Mouse (Mus musculus) lung, embryonic 16.5 days (tissue): ENCODE measurements at regions not wholly inside any gene's neighbourhood (a gene's known extent, or its start where the extent isn't known, plus 50 kb on each side); places are given as distances from the start of the nearest gene placed in this dataset.

Experiments
- ATAC-seq: fragments of 200-750 bp; cut with Nextera tagmentation; 2 replicates; pipeline ENCODE4 v1.8.0; 2017; ENCODE audit warnings: low read depth, mild to moderate bottlenecking, moderate library complexity
- H3K27ac ChIP-seq: fragments of 300-500 bp; sonication (generic); 2 replicates; pipeline ENCODE4 v1.5.1; 2014; ENCODE audit warnings: mild to moderate bottlenecking, control low read depth, low read length
- H3K27me3 ChIP-seq: fragments of 300-500 bp; sonication (generic); 2 replicates; pipeline ENCODE4 v1.6.1; 2014; ENCODE audit warnings: low read depth, low read length, mixed read lengths; ENCODE audit not compliant: control insufficient read depth, insufficient read depth
- H3K36me3 ChIP-seq: fragments of 300-500 bp; sonication (generic); 2 replicates; pipeline ENCODE4 v1.6.1; 2014; ENCODE audit warnings: low read length; ENCODE audit not compliant: control insufficient read depth, insufficient read depth
- H3K4me1 ChIP-seq: fragments of 300-500 bp; sonication (generic); replicated peaks from 2 replicates; pipeline ENCODE4 v1.6.1; 2014; ENCODE audit warnings: low read length, mixed read lengths; ENCODE audit not compliant: control insufficient read depth, insufficient read depth
- H3K4me2 ChIP-seq: fragments of 300-500 bp; sonication (generic); 2 replicates; pipeline ENCODE4 v1.6.1; 2014; ENCODE audit warnings: low read depth, low read length, control low read depth
- H3K4me3 ChIP-seq: fragments of 300-500 bp; sonication (generic); 2 replicates; pipeline ENCODE4 v1.5.1; 2014; ENCODE audit warnings: mild to moderate bottlenecking, low read length, control low read depth
- H3K9ac ChIP-seq: fragments of 300-500 bp; sonication (generic); 2 replicates; pipeline ENCODE4 v1.6.1; 2014; ENCODE audit warnings: low read length, control low read depth
- H3K9me3 ChIP-seq: fragments of 300-500 bp; sonication (generic); 2 replicates; pipeline ENCODE4 v1.6.1; 2016; ENCODE audit warnings: low read length; ENCODE audit not compliant: control insufficient read depth
- WGBS: fragments of 180-500 bp; shearing (Covaris S2); extraction: QIAGEN DNeasy Blood & Tissue Kit; methylation state at CpG from one replicate; pipeline ENCODE4 v1.1.7; 2014; 5-methylcytosine and 5-hydroxymethylcytosine counted together

- Histone ChIP-seq H3K4me2 (no peak overlapping the region), H3K27ac (peak overlapping the region; percentile 80), H3K9ac (no peak overlapping the region), H3K36me3 (no peaks in the 10 kb centered on the region), H3K4me1 (peaks cover 30% of the 10 kb centered on the region), H3K27me3 (no peaks in the 10 kb centered on the region), H3K9me3 (no peaks in the 10 kb centered on the region), H3K4me3 (no peak overlapping the region)
- WGBS: 85% methylated on average over 2 of the region's 2 CpGs
- no peak for ATAC-seq
These were observed 139.1 kb downstream of the Tomm20 start for GRCm38 (mm10) chr8:126806591-126806990.

GRCm38 (mm10) chr8:126806181-126806560 lies 139.5 kb downstream of the Tomm20 start:
- no peak for ATAC-seq

GRCm38 (mm10) chr8:126805365-126806180 lies 140.1 kb downstream of the Tomm20 start:
- WGBS: 23% methylated on average over 13 of the region's 13 CpGs
- peak; percentile 90 for ATAC-seq
- Histone ChIP-seq H3K4me3 (no peak overlapping the region), H3K27ac (peak overlapping the region; percentile 80), H3K4me2 (no peak overlapping the region), H3K9me3 (no peaks in the 10 kb centered on the region), H3K9ac (peak overlapping the region; percentile 27; the same call in 1 of the 2 replicates), H3K4me1 (peaks cover 30% of the 10 kb centered on the region), H3K36me3 (no peaks in the 10 kb centered on the region), H3K27me3 (no peaks in the 10 kb centered on the region)

More at GRCm38 (mm10) chr8:126806181-126806560, 139.5 kb downstream of the Tomm20 start:
- H3K4me1 ChIP-seq: peaks cover 30% of the 10 kb centered on the region
- H3K4me3 ChIP-seq: no peak overlapping the region
- H3K36me3 ChIP-seq: no peaks in the 10 kb centered on the region
- H3K9me3 ChIP-seq: no peaks in the 10 kb centered on the region
- H3K9ac ChIP-seq: peak overlapping the region; percentile 5; the same call in 1 of the 2 replicates
- no peaks in the 10 kb centered on the region for H3K27me3 ChIP-seq
- WGBS: 60% methylated on average over 3 of the region's 3 CpGs
- H3K4me2 ChIP-seq: no peak overlapping the region
- peak overlapping the region; percentile 80 for H3K27ac ChIP-seq

GRCm38 (mm10) chr8:126804115-126804514 lies 141.5 kb downstream of the Tomm20 start:
- ATAC-seq: no peak
- 51% methylated on average over 7 of the region's 7 CpGs for WGBS
- H3K4me1 ChIP-seq: peaks cover 26% of the 10 kb centered on the region

GRCm38 (mm10) chr8:126802641-126803040 lies 143.0 kb downstream of the Tomm20 start:
- Histone ChIP-seq H3K9ac (no peak overlapping the region), H3K36me3 (no peaks in the 10 kb centered on the region), H3K27ac (no peak overlapping the region), H3K4me2 (no peak overlapping the region), H3K27me3 (no peaks in the 10 kb centered on the region), H3K4me3 (no peak overlapping the region), H3K4me1 (peaks cover 24% of the 10 kb centered on the region), H3K9me3 (no peaks in the 10 kb centered on the region)
- no peak for ATAC-seq
- 64% methylated on average over 4 of the region's 4 CpGs for WGBS

More at GRCm38 (mm10) chr8:126804115-126804514, 141.5 kb downstream of the Tomm20 start:
- Histone ChIP-seq H3K4me2 (no peak overlapping the region), H3K9ac (no peak overlapping the region), H3K27me3 (no peaks in the 10 kb centered on the region), H3K4me3 (no peak overlapping the region), H3K9me3 (no peaks in the 10 kb centered on the region), H3K36me3 (no peaks in the 10 kb centered on the region), H3K27ac (no peak overlapping the region; the same call in 1 of the 2 replicates)

- 57% methylated on average over 6 of the region's 6 CpGs for WGBS
- Histone ChIP-seq H3K27ac (no peak overlapping the region), H3K36me3 (no peaks in the 10 kb centered on the region), H3K4me2 (no peak overlapping the region), H3K4me1 (peaks cover 17% of the 10 kb centered on the region), H3K4me3 (no peak overlapping the region), H3K9ac (no peak overlapping the region), H3K9me3 (no peaks in the 10 kb centered on the region), H3K27me3 (no peaks in the 10 kb centered on the region)
- no peak for ATAC-seq
These were observed 144.7 kb downstream of the Tomm20 start for GRCm38 (mm10) chr8:126800976-126801375.

GRCm38 (mm10) chr8:126797571-126798334 lies 147.9 kb downstream of the Tomm20 start:
- Histone ChIP-seq H3K9me3 (no peaks in the 10 kb centered on the region), H3K27me3 (no peaks in the 10 kb centered on the region), H3K36me3 (no peaks in the 10 kb centered on the region), H3K4me1 (no peaks in the 10 kb centered on the region), H3K27ac (peak overlapping the region; percentile 38), H3K4me3 (no peak overlapping the region), H3K4me2 (no peak overlapping the region), H3K9ac (no peak overlapping the region)
- WGBS: 69% methylated on average over 9 of the region's 9 CpGs
- ATAC-seq: peak; percentile 28; the same call in 1 of the 2 replicates

GRCm38 (mm10) chr8:126793657-126794056 lies 152.0 kb downstream of the Tomm20 start:
- no peak for ATAC-seq
- WGBS: 73% methylated on average over 3 of the region's 3 CpGs
- no peaks in the 10 kb centered on the region for H3K27me3 ChIP-seq
- H3K4me1 ChIP-seq: peaks cover 2% of the 10 kb centered on the region
- no peaks in the 10 kb centered on the region for H3K36me3 ChIP-seq
- no peak overlapping the region for H3K9ac ChIP-seq
- H3K4me3 ChIP-seq: no peak overlapping the region
- no peaks in the 10 kb centered on the region for H3K9me3 ChIP-seq
- no peak overlapping the region for H3K4me2 ChIP-seq
- H3K27ac ChIP-seq: no peak overlapping the region

- H3K9ac ChIP-seq: no peak overlapping the region
- H3K27me3 ChIP-seq: no peaks in the 10 kb centered on the region
- H3K27ac ChIP-seq: no peak overlapping the region
- no peak overlapping the region for H3K4me2 ChIP-seq
- no peak overlapping the region for H3K4me3 ChIP-seq
- no peaks in the 10 kb centered on the region for H3K36me3 ChIP-seq
- 56% methylated on average over 4 of the region's 4 CpGs for WGBS
- ATAC-seq: no peak
- H3K4me1 ChIP-seq: peaks cover 7% of the 10 kb centered on the region
- H3K9me3 ChIP-seq: no peaks in the 10 kb centered on the region
These were observed 154.6 kb downstream of the Tomm20 start for GRCm38 (mm10) chr8:126791069-126791468.
